Mouse (Mus musculus) layer of hippocampus, adult 9-10 months (tissue): ENCODE measurements around the gene Ms4a1.
"Not testable (repeated sequence)": the region's sequence is repeated elsewhere in the genome, so short reads cannot be mapped to it uniquely, and the experiment has no call there.

ENCODE experiments used
- DNase-seq: peaks from one replicate; pipeline ENCODE4 v3.0.0; 2022; ENCODE audit warnings: low spot score

The Ms4a1 gene

DNA sequence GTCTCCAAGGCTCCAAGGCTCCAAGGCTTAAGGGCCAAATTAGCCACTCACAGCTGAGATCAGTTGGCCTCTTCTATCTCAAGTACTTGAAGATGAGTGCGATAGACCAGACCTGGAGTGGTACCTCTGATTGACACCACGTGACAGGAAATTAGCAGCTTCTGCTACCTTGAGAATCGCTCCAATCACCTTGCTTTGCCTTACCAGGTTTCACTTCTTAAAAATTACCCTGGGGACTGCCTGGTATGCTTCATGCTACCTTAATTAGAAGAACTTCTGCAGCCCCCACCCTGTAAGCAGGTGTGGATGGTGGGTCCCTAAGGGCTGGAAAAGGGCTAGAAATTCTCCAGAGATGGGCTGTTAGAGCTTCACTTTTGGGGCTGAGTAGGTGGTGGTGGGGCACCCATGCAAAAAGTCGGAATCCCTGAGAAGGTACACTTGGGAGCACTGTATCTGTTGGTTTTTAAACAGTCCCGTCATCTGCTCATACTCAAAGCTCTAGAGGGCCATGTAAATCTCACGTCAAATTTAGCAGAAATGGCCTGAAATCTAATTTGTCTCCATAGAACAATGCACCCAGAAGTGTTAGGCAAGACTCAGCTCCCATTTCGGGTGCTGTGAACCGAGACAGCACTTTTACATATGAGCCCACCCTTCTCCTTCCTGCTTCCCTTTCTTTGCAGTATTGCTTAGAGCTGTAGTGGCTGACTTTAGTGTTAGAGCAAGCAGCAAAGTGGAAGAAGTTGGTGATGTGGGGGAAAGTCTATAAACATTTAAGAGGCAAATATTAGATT is at the start of gene Ms4a1:
Gene Ms4a1, minus strand, starts transcription at position 190 of the 794 bp plus-strand sequence.
- no peak for DNase-seq

DNA sequence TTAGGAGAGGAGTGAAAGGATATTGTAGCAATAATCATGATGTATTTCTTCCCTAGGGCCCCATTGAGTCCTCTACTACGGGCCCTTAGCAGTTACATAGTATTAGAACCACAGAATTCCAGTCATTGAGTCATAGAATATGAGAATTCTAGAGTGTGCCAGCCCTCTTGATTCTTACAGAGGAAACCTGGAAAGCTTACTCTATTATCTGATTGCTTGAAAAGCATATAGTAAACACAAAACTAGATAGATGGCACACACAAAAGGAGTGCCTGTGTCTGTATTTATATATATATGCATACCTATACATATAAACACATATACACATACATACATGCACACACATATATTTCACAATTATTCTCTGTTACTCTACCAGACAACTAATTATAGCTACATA is 48.3 kb upstream of the Ms4a1 start, which contains the start of gene Ms4a14:
Gene Ms4a14, minus strand, starts transcription at position 101 of the 400 bp plus-strand sequence.
- no peak for DNase-seq

DNA sequence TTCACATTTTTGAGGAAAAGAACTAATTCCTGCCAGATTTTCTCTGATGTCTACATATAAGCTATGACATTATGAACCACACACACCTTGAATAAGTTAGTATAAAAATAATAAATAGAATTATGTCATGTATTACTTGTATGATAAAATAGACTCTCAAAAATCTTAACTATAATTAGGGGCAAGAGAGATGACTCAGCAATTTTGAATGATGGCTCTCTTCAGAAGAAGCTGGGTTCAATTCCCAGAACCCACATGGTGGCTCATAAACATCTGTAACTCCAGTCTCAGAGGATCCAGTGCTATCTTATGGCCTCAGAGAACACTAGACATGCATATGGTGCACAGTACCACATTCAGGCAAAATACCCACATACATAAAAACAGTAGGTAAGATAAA is 42.8 kb upstream of the Ms4a1 start:
- DNase-seq = no peak

DNA sequence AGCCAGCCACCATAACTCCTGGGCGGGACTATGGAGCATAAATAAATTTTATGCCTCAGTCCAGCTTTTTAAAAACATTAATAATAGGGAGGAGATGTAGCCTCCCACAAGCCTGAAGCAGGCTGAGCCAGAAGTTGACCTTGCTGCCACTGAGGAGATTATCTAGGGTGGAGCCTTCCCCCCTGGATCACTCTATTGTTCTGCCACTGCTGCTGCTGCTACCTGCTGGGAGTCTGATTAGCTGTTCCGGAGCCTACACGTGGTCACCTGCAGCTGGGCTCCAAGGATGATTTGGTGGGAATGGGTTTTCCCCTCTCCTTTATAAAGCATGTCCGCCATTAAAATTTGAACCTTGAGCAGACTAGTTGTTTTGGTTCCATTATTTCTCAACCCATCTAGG is 33.5 kb upstream of the Ms4a1 start:
- not testable (repeated sequence) for DNase-seq

DNA sequence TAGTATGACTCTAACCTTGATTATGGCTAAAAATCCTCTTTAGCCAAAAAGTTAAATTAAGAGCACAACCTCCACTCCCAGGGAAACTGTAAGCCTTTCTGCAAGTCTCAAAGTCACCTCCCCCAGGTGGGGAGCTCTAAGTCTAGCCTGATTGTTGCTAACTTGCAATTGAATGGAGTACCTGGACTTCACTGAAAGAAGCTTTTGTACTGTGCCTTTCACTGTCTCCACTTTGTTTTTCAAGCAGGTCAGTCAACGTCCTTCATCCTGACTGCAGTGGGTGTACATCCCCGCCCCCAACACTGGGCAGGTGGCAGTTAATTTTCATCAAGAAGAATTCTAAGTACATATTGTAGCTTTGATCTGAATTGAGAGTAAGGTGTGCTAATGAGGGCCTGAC is 32.9 kb upstream of the Ms4a1 start:
- DNase-seq = no peak

DNA sequence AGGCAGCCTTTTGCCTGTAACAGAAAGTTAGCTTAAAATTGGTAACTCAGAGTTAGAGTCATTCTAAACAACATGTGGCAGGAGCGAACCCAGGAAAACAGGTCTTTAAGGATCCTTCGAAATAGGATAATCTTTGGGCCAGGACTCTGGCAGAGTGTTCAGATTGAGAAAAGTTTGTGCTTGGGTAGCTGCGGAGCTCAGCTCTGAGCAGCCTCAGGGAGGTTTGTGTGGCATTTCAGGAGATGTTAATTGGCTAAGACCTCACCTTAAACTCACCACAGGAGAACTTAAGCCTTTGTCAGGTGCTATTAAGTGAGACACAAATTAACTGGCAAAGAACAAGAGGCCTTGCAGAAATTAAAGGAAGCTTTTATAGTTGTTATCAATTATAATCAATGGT is 27.6 kb upstream of the Ms4a1 start:
- DNase-seq = not testable (repeated sequence)

DNA sequence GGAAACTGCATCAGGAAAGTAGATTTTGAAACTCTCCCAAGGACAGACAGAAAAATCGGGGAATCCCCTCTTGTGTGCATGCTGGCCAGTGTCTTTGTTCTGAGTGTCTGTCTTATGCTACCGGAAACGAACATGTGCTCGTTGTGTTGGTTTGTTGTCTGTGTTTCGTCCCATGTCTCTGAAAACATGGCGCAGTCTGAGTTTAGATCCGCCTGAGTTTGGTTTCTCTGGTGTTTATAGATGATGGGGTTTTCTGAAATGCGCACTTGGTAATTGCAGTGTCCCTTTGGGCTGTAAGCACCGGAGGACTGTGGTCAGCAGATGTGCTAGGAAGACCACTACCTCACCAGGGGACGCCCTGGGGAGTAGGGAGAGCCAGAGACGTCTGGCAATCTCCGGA is 26.9 kb upstream of the Ms4a1 start:
- no peak for DNase-seq

DNA sequence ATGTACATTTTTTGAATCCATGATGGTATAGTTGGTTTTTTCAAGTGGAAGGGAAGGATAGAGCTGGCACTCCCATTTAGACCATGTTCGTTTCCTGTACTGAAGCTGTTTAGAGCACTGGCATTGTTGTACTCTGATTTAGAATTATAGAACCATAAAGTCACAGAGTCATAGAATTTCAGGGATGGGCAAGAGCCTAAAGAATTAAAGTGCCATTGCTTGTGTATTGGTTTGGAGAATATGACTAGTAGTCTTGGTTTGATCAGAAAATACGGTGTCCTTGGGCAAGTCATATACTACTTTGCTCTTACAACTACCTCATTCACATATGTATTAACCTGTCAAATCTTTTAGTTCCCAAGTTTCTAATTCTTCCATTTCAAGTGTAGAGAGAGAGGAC is 17.7 kb upstream of the Ms4a1 start, which contains the start of gene Ms4a5:
Gene Ms4a5, minus strand, starts transcription at position 101 of the 400 bp plus-strand sequence.
- DNase-seq = no peak

DNA sequence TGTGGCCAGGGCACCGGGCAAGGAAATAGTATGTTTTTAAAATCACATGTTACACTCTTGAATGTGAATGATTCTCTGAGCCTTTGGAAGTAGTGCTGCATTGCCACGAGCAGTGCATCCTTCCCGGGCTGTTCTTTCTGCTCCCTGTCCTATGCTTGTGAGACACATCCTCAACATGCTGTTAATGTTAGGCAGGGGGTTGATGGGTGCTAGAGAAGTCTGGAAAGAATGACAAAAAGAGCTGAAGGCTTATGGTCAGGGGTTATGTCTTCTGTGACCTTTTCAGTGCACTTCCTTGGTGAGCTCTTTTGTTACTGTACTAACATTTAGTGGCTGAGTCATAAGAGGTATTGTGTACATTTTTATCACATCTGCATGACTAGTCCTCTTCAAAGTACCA is 14.2 kb upstream of the Ms4a1 start:
- no peak for DNase-seq

DNA sequence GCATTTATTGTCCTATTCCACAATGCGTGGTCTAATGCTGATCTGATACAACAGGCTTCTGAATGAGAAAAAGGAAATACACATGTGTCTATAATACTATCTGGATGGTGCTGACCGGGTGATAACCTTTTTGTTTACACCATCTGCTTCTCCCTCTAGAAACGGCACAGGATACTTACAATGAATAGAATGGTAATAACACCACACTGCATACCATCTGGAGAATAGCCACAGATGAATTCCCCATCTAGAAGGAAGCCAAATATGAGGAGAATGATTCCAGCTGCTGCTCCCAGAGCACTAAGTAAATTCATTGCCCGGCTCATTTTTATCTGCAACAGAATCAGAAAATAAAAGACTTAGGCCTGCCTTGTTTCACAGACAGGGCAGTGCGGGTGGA is 10.4 kb upstream of the Ms4a1 start:
- no peak for DNase-seq

DNA sequence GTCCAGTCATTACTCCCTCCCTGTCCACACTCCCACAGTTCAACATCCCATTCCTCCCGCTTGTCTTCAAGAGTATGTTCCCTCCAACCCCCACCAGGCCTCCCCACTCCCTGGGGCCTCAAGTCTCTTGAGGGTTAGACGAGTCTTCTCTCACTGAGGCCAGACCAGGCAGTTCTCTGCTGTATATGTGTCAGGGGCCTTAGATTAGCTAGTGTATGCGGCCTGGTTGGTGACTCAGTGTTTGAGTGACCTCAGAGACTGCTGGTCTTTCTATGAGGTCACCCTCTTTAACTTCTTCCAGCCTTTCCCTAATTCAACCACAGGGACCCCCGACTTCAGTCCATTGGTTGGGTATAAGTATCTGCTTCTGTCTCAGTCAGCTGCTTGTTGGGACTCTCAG is 915 bp upstream of the Ms4a1 start:
- DNase-seq = no peak

DNA sequence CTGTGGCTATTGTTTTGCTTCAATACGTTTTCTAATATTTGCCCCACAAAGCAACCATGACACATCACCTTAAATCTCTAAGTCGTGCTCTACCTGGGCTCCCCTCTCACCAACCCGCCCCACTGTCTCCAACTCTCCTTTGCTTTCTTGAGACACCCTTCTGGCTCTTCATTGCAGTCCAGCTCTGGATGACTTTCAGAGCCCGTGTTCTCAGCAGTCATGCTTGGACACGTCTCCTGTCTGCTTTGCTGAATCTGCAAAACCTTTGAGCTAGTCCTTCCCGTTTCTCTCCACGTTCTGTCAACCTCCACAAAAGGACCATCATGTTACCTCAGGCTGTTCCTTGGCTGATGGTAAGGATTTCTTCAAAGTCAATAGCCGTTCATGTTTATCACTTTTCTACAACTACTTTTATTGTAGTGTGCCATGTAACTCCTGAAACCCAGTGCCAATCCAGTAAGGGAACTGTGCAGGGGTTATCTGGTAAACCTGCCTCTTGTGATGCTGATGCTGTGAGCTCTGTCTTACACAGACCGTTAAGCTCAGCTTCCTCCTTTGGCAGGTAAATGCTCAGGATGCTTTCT is 1.3 kb downstream of the Ms4a1 start:
- no peak for DNase-seq

DNA sequence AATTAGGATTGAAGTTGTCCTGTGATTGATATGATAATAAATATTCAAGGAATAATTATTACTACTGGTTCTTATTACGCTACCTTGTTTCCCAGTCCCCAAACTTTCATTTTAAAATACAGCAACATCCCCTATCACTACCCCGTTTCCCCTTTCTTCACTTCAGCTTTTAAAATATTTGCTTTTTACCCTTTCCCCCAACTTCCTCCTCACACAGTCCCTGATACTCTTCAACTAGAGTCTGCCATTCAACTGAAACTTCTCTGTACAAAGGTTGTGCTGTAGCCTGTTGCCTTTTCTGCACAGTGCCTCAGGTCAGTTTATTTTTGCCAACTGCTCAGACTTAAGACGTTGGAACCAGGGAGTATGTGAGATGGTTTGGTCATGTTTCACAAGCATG is 2.5 kb downstream of the Ms4a1 start:
- no peak for DNase-seq

DNA sequence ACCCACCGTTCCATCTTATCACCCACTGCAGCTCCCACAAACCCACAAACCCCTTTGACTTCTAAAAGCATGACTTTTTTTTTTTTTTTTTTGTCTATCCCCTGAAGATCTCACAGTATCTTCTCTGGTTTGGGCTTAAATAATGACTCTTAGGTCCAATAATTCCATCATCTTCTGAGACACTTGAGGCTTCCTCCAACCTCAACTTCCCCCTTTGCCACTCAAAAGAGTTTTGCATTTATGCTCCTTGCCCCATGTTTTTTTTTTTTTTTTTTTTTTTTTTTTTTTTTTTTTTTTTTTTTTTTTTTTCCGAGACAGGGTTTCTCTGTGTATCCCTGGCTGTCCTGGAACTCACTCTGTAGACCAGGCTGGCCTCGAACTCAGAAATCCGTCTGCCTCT is 3.1 kb downstream of the Ms4a1 start:
- DNase-seq = not testable (repeated sequence)

DNA sequence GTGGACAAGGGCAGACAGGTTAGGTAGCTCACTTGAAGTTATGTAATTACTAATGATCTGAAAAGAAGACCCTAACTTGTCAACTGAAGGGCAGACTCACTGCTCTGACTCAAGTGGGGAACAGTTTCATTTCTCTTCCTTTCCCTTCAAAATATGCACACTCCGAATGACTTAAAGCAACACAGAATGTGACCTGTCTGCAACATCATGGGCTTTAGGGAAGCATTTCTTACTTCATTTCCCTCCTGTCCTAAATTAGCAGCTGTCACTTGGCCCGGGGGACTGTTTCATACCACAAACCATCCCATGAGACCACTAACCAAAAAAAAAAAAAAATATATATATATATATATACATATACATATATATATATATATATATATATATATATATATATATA is 4.5 kb downstream of the Ms4a1 start:
- no peak for DNase-seq

DNA sequence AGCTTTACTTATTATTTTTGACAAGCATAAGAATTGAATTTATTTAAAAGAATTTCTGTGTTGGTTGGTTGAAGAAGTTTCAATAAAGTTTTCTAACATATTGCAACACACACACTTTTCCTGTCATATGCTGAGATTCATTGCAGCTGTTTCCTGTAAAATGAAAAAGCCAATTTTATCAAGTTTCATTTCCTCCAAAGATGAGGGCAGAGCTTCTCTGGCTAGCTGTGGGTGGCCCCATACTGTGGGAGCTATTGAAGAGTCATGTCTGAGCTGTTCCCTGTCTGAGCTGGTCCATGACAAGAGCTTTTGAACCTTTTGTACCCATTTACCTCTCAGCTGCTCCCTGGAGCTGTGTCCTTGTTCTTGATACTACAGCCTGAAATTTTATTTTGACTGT is 21.8 kb downstream of the Ms4a1 start:
- DNase-seq = peak; percentile 2

DNA sequence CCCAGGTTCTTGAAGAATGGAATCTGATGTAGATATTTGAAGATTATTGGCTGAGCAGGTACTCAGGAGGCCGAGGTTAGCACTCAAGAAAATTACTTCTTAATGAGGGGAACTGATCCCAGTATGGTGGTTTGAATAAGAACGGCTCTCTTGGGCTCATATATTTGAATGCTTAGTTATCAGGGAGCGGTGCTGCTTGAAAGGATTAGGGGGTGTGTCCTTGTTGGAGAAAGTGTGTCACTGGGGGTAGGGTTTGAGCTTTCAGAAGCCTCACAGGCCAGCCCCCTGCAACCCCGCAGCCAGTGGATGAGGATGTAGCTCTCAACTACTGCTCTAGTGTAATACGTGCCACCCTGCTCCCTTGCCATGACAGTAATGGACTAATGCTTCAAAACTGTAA is 23.5 kb downstream of the Ms4a1 start:
- DNase-seq = no peak

DNA sequence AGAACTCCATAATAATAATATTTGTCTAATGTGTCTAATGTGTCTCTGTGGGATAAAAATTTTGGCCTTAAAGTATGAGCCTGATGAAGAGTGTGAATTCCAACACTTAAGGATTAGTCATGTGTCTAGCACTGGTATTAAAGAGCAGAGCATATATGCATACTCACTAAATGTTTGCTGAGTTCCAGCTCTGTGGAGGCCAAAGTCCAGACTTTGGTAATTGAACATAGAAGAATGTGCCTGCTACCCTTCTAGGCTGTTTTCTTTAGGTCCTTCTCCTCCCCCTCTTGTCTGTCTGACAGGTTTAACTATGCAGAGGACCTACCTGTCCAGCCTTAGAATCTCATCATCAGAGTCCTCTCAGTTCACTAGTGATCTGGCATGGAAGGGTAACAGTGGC is 30.2 kb downstream of the Ms4a1 start:
- DNase-seq = no peak

DNA sequence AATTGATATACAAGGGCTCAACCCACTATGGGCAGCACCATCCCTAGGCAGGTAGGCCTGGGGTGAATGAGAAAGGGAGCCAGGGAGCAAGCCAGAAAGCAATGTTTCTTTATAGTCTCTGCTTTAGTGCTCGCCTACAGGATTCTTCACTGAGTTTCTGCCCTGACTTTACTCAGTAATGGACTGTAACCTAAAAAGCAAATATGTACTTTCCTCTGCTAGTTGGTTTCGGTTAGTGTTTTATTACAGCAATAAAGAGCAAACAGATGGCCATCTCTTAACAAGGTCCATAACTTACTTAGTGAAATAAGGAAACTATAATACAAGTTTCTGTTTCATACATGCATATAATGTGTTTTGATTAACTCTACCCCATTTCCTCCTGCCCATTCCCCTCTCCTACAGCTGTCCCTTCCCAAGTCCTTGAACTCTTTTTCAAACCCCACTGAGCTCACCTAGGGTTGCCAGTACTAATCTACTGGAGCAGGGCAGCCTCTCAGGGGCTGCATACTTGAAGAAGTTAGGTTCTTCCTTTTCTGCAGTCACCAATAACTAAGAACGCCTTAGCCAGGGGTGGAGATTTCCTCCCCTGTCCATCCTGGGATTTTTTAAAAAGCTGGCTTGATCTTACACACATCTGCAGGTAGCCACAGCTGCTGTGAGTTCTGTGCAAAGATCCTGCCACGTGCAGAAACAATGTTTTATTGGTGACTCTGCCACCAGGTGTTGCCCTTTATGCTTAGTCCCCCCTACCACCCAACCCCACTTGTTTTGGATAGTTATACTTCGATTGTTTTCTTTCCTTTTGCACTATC is 30.9 kb downstream of the Ms4a1 start:
- DNase-seq = no peak

DNA sequence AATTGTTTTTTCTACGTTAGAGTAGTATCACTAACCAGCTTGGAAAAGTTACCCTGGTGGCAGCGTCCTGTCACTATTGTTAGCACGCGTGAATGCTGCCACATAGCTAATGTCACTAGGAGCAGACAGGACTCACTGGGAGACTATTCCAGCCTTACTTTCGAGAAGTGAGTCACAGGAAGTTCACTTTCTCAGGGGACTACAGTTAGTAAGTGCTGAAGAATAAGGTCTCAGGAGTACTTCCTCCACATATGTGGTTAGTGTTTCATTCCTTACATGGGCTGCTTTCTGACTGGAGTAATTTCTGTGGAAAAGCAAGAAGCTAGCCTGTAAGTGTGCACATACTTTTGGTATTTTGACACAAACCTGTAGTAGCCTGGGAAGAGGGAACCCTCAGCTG is 31.8 kb downstream of the Ms4a1 start:
- DNase-seq = no peak

DNA sequence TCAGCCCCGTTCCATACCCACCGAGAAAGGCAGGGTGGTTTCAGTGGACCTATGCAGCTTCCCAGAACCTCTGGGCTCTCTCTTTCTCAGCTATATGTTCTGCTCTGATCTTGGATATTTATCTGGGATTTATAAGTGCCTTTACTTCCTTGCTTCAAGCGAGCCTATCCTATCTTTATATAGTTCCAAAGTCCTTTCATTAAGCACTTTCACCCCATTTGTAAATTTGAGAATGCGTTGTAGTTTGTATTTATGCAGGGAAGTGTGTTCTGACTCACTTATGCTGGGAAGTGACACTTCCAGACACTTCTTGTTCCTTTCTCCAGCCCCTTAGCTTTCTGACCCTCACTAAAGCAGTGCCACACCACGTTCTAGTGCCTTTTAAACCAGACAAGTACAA is 33.7 kb downstream of the Ms4a1 start, which contains the start of gene Ms4a12:
Gene Ms4a12, minus strand, starts transcription at position 101 of the 400 bp plus-strand sequence.
- no peak for DNase-seq
